Mouse (Mus musculus): ENCODE results near the gene Larp4.
A peak's percentile ranks its signal among the peaks of the same experiment; 100 is the strongest.

Gene Larp4

DNA sequence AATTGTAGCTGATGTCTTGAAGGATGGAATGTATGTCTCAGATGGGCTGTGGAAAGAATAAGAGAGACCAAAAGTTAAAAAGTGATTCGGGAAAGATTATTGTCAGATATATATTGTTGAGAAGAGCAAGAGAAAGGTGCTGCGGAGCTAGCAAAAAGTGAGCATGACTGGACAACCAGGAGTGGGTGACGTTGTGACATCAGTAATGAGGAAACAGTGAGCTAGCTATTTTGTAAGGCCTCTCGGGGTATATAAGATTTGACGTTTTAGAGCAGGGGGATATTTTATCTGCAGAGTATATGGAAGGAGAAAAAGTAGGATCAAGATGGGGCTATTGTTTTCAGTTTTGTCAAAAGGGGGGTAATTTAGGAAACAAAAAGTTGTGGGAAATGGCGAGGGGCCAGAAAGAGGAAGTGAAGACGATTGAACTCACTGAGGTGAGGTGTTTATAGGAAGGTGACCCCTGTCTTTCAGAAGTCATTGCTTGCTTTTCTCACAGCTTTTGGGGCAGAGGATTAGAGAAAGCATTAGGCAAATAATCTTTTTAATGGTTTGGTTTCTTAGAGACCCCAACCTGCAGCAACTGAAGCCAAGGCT is 34.9 kb downstream of the Larp4 start:
- DNase-seq (ENCODE audit: low spot score in 2 of 2): no peak

GRCm38 (mm10) chr15:100006180-100006579 is 36.3 kb downstream of the Larp4 start:
- no peak for DNase-seq (ENCODE audit: low spot score in 2 of 2)

DNA sequence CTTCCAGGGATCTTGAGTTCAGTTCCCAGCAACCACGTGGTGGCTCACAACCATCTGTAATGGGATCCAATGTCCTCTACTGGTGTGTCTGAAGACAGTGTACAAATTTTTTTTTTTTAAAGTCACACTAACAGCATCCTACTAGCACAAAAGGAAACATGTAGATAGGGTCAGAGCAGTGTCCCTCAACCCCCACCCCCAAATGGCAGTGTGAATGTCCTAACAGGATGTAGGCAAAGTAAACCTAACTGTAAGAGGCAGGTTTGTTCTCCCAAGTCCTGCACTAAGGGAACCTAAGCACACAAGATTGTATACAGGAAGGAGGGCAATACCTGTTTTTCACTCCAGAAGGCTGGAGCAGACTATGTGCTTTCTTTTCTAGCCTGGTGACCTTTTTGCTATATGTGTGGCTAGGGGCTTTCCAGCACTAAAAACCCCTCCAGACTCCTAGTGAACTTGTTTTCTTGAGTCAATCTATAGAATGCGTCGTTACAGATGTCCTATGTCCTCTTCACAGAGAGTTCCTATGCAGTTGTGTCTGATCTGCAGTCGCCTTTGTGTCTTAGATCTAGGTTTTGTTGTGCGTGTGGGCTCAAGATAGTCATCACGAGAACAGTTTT is 48.5 kb downstream of the Larp4 start:
- DNase-seq (ENCODE audit: low spot score in 2 of 2): no peak

DNA sequence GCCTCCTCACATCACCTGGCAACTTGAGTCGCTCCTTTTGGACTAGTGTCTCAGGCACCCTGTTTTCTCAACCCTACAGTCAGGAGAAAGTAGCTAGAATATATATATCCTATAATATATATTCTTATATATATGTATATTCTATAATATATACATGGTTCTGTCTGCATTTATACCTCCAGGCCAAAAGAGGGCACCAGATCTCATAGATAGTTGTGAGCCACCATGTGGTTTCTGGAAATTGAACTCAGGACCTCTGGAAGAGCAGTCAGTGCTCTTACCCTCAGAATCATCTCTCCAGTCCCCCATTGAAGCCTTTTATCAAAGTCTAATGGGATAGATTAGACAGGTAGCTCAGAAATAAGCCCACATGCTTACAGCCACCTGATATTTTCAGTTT is 51.3 kb downstream of the Larp4 start:
- no peak for DNase-seq (ENCODE audit: low spot score in 2 of 2)

DNA sequence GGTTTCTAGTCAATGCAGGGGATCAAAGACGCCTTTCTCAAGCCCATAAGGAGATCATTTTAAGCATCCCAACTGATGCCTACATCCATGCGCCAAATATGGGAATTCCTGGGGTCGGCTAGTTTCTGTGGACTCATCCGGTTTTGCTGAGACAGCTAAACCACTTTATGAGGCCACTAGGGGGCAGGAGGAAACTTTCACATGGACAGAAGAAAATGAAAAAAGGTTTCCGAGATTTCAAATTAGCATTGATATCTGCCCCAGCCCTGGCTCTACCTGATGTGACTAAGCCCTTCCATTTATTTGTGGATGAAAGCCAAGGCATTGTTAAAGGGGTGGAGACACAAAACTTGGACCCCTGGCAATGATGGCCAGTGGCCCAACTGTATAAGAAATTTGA is 53.1 kb downstream of the Larp4 start:
- DNase-seq (ENCODE audit: low spot score in 2 of 2): peak; percentile 6 to 34

GRCm38 (mm10) chr15:100025076-100025834 is 55.4 kb downstream of the Larp4 start:
- no peak for DNase-seq (ENCODE audit: low spot score in 2 of 2)

GRCm38 (mm10) chr15:100028133-100028532 is 58.3 kb downstream of the Larp4 start:
- DNase-seq (ENCODE audit: low spot score in 2 of 2): no peak

DNA sequence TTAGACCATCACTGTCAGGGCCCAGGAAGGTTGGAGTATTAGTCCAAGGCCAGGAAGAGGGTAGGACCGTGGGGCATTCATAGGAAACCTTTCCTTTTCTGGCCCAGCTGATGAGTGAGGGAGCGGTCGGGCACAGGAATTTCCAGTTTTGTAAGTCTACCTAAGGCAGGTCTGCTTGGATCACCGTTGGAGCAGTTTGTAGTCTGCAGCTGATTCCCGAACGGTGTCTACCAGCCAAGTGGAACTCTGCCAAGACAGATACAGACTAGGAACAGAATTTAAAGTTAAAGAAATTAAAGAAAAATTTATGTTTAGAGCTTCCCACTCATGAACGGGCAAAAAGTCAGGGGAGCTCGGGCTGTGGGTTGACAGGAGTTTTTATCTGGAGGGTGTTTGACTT is 59.6 kb downstream of the Larp4 start:
- no peak for DNase-seq (ENCODE audit: low spot score in 2 of 2)

DNA sequence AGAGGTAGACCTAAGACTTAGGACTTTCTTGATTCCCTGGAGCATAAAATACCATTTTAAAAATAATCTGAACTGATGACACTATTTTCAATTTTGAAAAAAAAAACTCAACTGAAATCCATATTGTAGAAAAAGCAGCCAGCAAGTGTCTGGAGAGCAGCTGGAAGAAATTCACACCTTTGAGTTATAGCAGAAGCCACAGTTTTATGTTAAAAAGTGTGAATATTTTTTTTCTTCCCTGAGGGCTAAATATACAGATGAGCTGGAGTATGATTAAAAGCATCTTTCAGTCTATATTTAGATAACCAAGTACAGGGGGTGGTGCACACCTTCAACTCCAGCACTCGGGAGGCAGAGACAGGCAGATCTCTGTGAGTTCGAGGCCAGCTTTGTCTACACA is 60.0 kb downstream of the Larp4 start:
- DNase-seq (ENCODE audit: low spot score in 2 of 2): no peak

DNA sequence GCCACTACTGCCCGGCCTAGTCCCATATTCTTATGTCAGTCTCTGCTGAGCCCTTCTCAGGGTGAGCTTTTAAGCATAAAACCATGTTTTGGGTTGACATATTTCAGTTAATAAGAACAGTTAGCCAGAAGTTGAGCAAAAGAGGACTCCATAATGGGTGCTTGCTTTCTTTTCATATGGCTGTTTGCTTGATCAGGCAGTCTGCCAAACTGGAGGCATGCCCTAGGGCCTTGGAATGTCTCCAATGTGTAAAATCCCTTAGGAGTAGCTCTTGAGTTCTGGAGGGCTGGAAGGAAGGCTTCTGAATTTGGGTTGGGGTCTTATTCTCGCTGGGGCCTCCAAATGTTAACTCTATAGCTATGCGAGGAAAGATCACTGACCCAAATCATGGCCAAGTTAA is 62.7 kb downstream of the Larp4 start:
- no peak for DNase-seq (ENCODE audit: low spot score in 2 of 2)

DNA sequence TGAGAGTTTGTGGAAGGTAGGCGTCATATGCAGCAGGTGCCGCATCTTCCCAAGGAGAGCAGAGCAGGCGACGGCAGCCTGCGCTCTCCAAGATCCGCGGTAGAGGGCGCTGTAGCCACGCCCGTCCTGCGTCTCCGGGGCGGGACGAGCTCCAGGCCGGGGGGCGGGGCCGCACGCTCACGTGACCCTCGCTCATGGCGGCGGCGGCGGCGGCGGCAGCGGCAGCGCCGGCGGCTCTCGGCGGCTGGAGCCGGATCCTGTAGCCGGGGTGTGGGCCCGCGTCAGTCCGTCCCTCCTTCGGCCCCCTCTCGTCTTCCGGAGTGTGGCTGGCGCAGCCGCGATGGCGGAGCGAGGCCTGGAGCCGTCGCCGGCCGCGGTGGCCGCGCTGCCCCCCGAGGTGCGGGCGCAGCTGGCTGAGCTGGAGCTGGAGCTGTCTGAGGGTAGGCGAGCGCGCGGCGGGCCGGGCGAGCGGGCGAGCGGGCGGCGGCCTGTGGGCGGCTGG is 68.7 kb downstream of the Larp4 start, which contains the start of gene Dip2b:
Dip2b (plus strand) TSS at position 195 of the 502 bp plus-strand sequence.
- DNase-seq (ENCODE audit: low spot score in 2 of 2): peak; percentile 95 to 97

- peak; percentile 42 to 56 for DNase-seq (ENCODE audit: low spot score in 2 of 2)
Measured at GRCm38 (mm10) chr15:100039001-100039701, 69.3 kb downstream of the Larp4 start.

- peak in 1 of 2 experiments; percentile 35 for DNase-seq (ENCODE audit: low spot score in 2 of 2)
Measured at GRCm38 (mm10) chr15:100040541-100041266, 70.8 kb downstream of the Larp4 start.

DNA sequence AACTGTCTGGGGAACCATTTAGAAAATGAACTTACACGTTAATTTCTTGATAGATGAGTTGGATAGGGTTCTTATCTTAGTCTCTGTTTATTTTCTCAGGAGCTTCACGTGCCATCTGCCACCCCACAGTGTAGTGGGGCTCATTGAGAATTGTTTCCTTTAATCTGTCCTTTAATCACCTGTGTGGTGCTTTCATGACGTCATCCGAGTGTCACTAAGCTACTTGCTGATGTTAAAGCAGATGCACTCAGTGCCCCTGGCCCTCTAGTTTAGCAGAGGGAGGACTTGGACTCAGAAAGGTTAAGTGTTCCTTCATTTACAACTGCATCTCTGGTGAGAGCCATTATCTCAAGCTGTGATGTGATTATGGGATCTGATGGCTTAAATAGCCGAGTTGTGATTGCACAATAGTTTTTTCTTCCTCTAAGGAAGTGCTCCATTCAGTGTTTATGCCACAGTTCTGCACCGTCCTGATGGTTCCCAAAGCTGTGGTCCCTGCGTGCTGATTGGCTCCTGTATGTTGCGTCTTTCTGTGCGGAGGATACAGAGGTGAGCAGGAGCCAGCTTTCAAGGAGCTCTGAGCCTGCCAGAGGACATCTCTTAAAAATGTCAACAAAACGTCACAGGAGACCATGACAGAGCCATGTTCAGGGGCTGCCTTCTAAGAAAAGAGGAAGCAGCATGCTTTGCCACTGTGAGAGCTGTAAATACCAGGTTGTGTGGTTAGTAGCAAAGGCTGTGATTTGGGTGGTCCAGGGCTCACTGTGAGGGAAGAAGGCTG is 71.6 kb downstream of the Larp4 start:
- peak; percentile 16 to 61 for DNase-seq (ENCODE audit: low spot score in 2 of 2)

DNA sequence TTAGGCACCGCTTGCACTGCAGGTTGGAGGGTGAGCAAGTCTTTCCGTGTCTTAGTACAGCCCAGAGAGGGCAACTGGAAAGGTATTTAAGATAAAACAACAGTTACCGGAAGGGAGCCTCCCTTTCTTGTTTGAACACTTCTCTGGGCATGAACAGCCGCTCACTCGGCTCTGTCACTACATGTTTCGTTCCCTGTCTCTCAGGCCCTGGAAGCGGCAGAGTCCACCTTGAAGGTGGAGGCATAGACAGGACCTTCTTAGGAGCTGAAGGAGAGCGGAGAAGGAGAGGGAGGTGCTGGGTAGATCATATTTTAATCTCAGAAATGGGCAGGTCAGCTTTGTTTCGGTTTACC is 72.2 kb downstream of the Larp4 start:
- no peak for DNase-seq (ENCODE audit: low spot score in 2 of 2)

DNA sequence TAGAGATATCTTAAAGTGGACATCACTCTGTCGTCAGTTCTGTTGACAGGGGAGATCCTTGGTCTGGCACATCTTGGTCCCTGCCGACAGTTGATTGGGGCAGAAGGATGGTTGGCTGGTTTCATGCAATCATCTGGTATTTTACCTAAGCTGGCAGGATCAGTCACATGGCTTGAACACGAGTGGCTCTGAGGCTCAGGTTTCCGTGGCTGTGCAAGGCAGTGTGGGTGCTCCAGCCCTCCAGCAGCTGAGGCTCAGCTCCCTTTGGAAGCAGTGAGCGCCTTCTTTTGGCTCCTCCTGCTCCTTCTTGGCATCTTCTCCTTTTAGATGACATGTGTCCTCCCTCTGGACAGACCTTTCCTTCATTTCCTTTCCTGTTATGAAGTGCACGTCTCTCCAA is 75.7 kb downstream of the Larp4 start:
- no peak for DNase-seq (ENCODE audit: low spot score in 2 of 2)

GRCm38 (mm10) chr15:100049496-100050087 is 79.7 kb downstream of the Larp4 start:
- DNase-seq (ENCODE audit: low spot score in 2 of 2): no peak

- no peak for DNase-seq (ENCODE audit: low spot score in 2 of 2)
Measured at GRCm38 (mm10) chr15:100050940-100051339, 81.1 kb downstream of the Larp4 start.

DNA sequence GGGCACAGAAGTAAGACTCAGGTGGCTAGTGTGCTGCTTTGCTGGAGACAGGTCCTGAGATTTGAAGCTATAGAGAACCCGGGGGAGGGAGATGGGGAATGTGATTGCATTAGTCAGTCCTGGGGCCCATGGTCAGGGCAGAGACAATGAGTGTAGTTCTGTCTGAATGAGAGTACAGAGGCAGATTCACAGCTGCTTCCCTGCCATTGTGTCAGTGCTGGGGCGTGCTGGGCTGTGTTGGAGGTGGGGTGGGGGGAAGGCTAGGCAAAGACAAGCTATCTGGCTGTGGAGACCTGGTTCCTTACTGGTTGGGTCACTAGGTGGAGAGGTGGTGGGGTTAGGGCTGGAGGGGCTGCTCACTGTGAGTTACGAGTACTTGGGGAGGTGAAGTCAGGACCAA is 82.9 kb downstream of the Larp4 start:
- DNase-seq (ENCODE audit: low spot score in 2 of 2): no peak

- DNase-seq (ENCODE audit: low spot score in 2 of 2): peak in 1 of 2 experiments; percentile 24
Measured at GRCm38 (mm10) chr15:100056397-100056908, 86.6 kb downstream of the Larp4 start.

Data from natural killer cell, adult 2 months (primary cell).